Mouse (Mus musculus): ENCODE measurements around the gene Tefm.

The Tefm gene

DNA sequence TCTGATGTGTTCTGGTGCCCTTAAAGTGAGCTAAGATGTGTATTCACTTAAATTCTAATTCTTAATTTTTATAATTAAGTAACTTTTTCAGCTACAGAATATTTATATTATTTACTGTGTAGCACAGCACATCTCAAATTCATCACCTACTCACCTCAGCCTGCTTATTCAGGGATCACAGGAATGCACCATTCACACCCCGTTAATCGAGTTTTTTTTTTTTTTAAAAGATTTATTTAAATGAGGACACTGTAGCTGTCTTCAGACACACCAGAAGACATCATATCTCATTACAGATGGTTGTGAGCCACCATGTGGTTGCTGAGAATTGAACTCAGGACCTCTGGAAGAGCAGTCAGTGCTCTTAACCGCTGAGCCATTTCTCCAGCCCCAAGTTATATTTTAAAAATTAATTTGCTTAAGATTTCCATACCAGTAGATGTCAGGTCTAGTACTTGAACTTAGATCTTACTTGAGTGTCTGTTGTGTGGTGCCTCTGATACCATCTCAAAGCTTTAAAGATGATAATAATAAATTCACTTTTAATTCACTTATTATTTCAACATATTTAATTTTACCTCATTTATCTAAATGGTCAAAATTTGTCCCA, 51.3 kb downstream of the Tefm start:
- no peak for DNase-seq (ENCODE audit: low read depth)

DNA sequence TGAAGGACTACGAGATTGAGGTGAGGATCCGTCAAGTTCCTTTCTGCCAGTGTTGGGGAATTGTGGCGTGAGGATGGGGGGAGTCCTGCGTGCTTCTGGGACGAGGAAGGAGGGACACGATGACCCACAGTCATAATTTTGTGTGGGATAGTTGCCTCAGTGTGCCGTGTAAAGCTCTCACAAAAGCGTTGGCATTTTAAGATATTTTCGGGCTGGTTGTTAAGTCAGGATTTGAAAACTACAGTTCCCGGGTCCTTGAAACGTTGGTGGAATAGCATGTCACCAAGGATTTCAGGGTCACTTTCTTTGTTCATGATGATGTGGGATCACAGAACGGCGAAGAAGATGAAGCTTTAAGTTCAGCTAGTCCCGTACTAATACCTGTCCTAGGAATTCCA, 52.2 kb downstream of the Tefm start:
- DNase-seq (ENCODE audit: low read depth): peak; percentile 34

DNA sequence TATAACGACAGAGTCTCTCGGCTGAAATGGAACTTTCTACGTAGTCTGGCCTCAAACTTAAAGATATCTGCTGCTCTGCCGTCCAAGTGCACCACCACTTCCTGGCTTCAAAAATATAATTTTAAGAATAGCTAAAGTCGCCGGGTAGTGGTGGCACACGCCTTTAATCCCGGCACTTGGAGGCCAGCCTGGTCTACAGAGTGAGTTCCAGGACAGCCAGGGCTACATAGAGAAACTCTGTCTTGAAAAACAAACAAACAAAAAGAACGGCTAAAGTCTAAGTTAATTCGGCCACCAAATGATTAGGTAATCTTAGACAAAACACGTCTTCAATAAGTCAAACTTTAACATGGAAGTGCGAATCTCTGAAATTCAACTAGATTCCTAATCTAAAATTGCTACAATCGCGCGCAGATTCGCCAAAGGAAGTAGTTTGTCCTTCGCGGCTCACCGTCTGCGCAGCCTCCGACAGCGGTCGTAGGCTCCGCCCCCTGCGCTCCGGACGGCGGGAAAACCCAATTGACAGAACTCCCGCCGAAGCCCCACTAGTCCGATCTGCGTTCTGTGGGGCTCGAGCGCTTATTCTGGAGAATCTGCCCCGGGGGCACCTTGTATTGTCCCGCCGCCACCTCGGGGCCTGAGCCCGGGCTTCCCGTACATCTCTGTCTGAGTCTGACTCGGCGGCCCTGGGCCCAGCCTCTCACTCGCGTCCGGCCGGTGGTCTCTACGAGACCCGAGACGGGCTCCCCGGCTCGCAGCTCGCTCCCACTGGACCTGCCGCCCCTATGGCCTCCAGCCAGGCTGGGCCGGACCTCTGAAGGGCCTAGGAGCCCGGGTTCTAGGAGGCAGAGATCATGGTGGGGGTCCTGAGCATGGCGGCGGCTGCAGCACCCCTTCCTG, 52.8 kb downstream of the Tefm start, which contains the start of gene Atad5:
Gene Atad5 (plus strand): TSS at position 484 of the 900 bp plus-strand sequence.
- peak; percentile 92 for DNase-seq (ENCODE audit: low read depth)

DNA sequence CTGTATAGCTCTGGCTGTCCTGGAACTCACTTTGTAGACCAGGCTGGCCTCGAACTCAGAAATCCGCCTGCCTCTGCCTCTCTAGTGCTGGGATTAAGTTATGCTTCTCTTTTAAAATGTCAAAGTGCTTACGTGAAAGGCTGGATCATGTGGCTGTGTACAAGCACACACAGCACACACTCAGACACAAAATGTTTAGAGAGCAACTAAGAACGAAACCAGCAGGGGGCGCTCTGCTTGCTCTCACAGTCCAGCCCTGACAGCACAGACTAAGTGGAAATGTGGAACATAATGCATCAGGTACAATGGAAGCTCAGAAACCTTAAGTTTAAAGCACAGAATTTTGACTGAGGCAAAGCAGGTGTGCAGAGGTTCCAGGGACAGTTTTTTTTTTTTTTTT, 55.1 kb downstream of the Tefm start:
- DNase-seq (ENCODE audit: low read depth): peak; percentile 97
